Mouse (Mus musculus) ovary, adult 10 weeks (tissue): ENCODE results near the gene Fbxw9. TPM values are rescaled to one million over a fixed set of nuclear protein-coding genes. Genes with fewer than 3 reads are reported as not detected.

Experiments
- polyA plus RNA-seq: library from polyadenylated mRNA; stranded (reverse); fragments of 350-450 nt; fragmentation: Illumina TruSeq; extraction: RNeasy Lipid Tissue Mini Kit (QIAGEN cat#74804); gene quantifications from one replicate; pipeline ENCODE4 v1.2.3, GENCODE M21; 2014

The Fbxw9 gene
- 1.5 TPM for polyA plus RNA-seq

DNA sequence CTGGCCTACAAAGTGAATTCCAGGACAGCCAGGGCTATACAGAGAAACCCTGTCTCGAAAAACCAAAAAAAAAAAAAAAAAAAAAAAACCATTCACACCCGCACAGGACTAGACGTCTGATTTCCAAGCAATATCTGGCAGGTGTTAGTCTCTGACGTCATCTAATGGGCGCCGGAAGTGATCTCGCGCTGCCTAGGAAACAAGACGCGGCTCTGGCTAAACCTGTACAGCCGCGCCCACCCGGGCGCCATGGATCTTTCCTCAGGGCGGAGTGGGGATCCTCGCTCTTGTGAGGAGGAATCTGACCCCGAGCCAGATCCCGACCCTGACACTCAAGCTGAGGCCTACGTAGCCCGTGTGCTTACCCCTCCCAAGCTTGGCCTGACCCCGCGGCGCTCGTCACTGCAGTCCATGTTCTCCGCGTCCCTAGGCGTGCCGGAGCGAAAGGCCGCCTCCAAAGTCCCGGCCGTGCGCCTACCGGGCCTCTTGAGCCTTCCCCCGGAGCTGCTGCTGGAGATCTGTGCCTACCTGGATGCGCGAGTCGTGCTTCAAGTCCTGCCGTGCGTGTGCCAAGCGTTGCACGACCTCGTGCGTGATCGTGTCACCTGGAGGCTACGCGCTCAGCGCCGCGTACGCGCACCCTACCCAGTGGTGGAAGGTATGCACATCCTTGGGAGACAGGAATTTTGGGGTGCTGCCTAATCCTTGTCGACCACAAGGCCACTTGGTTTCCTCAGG, at the start of gene Fbxw9:
Gene Fbxw9 (plus strand): TSS at position 177 of the 738 bp plus-strand sequence.

DNA sequence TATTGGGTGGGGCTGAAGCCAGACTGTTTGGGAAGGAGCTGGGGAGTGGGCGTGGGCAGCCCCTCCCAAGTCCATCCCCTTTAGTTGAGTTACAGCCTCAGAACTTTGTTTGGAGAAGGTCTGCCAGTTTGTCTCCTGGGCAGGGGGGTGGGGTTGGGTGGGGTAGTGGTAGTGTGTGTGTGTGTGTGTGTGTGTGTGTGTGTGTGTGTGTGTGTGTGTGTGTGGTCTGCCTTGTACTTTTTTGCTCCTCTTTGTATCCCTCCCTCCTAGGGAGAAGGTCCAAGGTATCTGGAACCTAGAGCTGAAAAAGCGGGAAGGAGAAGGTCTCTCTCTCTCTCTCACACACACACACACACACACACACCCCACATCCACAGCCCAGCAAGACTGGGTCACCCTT, 45.4 kb upstream of the Fbxw9 start, which contains the start of gene Best2:
Gene Best2 (minus strand): TSS at position 101 of the 400 bp plus-strand sequence.

DNA sequence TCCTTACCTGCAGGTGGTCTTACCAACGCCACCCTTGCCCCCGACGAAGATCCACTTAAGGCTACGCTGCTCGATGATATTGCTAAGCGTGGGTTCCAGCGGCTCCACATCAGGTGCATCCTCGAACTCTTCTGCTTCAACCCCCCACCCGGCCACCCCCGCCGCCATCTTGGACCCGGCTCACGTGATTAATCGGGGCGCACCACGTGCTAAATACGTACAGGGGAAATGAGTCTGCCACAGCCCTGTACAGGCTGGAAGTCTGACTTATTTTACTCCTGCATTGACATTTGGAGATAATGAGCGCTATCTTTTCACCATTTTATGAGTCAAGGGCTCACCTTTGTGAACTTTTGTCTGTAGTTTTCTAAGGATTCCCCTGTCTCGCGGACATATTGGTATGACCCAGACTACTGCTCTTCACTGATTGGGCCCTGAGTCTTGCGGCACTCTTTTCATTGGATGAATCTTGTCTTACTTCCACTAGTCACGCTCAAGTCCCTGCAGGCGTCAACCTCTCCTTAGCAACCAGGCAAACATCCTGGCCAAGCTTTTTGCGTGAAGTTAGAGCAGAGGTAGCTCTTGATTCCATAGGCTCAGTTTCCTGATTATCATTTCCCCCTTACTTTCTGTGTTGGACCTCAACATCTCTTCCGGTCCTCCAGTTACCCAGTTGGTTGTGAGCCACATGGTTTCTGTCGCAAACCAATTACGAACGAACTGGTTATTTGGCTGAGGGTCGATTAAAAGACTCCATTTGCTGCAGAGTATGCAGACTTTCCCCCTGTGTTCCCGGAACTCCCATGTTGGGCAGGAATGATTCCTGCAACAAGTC, 34.5 kb upstream of the Fbxw9 start, which contains the start of gene Asna1:
Gene Asna1 (minus strand): TSS at position 184 of the 835 bp plus-strand sequence.

DNA sequence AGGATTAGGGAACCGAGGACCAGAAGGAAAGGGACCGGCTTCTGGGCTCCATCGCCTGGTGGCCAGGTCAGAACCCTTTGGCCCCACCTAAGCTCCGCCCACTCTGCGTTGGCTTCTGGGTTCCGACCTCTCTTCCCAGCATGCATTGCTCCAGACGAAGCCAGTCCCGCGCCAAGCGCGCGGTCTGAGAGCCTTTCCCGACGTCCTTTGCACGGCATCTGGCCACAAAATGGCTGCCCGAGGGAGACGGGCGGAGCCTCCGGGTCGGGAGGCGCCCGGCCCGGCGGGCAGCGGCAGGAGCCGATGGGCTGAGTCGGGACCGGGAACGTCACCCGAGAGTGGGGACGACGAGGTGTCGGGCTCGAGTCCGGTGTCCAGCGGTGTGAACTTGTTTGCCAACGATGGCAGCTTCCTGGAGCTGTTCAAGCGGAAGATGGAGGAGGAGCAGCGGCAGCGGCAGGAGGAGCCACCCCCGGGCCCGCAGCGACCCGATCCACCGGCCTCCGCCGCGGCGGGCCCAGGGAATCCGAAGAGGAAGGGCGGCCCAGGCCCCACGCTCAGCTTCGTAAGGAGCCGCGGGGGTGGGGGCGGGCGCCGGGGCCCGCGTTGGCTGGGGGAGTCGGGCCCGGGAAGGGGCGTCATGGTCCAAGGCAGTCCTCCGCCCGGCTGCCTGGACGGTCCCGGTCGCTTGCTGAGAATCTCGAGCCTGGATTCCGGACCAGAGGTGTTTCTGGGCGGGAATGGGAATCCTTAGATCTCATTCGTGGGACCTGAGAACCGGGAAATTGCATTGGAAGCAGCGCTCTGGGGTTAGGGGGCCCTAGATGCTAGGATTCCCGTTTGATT, 33.0 kb upstream of the Fbxw9 start, which contains the start of gene Trir:
Gene Trir (plus strand): TSS at position 154 of the 846 bp plus-strand sequence.

DNA sequence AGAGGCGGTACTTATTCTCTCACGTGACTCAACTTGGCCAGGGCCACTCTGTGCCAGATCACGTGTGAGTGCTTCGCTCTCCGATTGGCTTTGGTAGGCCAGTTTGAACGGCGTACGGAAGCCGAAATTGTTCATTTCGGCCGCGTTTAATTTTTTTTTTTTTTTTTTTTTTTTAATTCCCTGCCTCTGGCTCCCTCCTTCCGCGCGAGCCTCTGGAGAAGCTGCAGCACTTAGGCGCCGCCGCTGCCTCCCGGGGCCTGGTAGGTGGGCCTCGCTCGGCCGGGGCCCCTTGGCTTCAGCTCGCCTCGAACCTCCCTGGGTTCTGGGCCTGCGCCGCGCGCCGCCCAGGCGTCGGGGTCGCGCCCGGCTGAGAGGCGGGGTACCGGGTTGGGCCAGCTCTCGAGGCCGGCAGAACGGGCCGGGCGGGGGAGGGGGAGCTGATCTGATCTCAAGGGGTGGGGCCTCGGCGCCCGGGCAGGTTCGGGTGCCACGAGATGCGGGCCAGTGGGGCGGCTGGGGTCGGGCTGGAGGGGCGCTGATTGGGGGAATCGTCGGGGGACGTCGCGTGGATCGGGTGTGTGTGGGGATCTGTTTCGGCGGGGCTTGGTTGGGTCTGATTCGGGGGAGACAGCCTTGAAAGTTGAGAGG, 23.0 kb upstream of the Fbxw9 start, which contains the start of gene Tnpo2:
Gene Tnpo2 (plus strand): TSS at position 198 of the 648 bp plus-strand sequence.

DNA sequence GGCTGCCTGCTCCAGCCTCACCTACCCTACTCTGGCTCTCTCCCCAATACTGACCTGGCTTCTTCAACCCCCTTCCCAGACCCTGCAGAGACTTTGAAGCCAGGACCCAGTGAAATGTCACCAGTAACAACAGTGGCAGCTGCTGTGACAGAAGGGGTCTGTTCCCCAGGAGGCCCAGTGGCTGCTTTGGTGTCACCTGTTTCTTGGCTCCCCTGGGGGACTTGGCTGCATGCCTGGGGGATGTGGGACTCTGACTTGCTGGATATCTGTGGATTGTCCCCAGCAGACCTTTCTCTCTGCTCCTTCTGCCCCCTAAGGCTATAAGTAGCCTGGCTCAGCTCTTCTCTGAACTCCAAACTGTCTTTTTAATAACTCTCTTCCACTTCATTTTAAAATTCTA, 8.1 kb downstream of the Fbxw9 start, which contains the start of gene Gm5741:
Gene Gm5741 (minus strand): TSS at position 1 of the 400 bp plus-strand sequence.

DNA sequence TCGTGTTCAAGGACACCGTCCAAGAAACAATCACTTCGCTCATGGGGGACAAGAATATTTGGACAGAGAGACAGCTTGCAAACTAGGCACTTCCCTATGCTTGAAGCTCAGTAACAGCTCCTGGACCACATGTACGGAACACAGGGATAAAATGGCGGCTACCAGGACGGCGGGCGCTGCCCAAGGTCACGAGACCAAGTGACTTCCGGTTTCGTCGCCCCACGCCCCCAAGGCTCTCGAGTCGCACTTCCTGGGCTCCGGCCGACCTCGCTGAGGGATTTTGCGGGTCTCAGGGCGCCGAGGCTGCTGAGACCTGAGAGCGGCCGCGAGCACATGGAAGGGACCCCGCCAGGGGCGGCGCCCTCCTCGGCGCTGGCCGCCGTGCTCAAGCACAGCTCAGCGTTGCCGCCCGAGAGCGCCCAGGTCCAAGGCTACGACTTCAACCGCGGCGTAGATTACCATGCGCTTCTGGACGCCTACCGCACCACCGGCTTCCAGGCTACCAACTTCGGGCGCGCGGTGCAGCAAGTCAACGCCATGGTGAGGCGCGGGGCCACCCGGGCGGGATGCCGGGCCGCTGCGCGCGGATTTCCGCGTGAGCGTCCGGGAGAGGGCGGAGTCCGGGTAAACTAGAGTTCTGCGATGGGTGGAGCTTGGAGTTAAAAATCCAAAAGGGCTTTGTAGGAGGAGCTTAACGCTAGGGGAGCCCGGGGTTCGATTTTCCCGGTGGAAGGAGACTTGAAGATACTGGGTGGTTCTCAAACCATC, 11.8 kb downstream of the Fbxw9 start, which contains the start of gene Dhps:
Gene Dhps (plus strand): TSS at position 244 of the 768 bp plus-strand sequence.

DNA sequence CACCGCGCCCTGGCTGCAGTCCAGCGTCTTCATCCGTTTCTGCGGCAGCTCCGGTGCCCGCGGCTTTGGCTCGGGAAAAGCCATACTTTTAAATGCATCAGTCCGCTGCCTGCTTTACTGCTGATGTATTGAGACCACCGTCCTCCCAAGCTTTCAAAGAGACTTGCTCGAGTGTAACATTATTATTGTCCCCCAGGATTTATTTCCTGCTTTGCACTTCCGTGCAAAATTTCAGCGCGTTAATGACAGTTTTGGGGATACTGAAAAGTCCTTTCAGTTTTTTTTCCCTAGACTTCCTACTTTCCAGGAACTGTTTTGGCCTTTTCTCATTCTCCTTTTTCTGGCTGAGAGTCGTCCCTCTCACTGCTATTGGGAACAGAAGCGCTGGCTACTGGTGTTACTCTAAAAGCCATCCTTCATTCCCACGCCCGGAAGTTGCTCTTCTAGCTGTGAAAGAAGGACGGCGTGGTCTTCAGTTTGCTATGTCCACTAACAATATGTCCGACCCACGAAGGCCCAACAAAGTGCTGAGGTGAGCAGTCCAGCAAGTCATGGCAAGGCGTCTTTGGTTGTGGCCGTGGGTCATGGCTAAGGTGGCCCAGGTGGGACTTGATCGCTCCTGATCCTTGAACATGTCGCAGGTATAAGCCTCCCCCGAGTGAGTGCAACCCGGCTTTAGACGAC, 20.8 kb downstream of the Fbxw9 start, which contains the start of gene Wdr83os:
Gene Wdr83os (plus strand): TSS at position 209 of the 684 bp plus-strand sequence.

DNA sequence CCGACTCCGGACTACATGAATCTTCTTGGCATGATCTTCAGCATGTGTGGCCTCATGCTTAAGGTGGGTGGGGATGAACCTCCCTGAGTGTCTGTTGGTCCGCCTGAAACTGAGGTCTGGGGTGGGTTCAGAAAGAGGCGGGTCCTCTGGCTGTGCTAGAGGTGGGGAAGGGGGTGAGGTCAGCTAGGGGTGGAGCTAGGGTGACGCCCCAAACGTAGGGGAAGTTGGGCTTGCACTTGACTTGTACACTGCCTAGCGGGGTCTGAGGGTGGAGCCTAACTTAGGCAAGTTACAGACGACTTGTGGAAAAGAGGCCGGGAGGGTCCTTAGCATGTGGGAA, 21.3 kb downstream of the Fbxw9 start, which contains the start of gene Wdr83:
Gene Wdr83 (minus strand): TSS at position 91 of the 340 bp plus-strand sequence.

DNA sequence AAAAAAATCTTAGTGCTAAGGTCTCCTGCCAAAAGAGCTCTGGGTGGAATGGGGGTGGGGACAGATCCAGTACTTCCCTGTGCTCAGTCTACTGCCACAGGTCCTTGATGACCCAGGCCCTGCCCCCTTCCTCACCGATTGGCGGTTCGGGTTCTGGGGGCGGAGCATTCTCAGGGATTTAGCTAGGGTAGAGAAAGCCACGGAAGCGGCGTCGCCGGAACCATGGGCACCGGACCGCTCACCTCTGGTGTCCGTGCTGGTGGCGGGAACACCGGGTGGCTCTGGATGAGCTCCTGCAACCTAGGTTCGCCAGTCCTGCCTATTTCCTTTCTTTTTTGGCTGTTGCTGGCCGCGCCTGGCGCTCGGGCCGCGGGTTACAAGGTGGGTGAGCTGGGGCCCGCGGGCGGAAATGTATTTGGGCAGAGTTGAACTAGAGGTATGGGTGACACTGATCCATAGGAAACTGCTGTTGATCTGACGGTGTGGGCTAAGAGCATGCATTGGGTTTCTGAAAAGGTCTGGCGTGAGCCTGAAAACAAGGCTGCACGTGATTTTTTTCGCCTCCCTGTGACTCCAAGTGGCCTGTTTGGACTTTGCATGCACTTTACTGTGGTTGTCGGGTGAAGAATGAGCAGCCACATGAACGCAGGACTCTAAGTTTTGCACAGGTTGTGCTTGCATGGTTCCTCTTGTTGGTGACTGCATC, 23.4 kb downstream of the Fbxw9 start, which contains the start of gene Man2b1:
Gene Man2b1 (plus strand): TSS at position 163 of the 706 bp plus-strand sequence.

Other genes with a start within 250 kb of the Fbxw9 start
- gene Dand5, start 237.2 kb upstream of the Fbxw9 start, polyA plus RNA-seq = 2.4 TPM
- gene Gadd45gip1, start 228.5 kb upstream of the Fbxw9 start, polyA plus RNA-seq = 1.1 TPM
- gene Rad23a, start 219.4 kb upstream of the Fbxw9 start, polyA plus RNA-seq = 3.2 TPM
- 1,005 TPM for gene Calr, start 213.1 kb upstream of the Fbxw9 start, polyA plus RNA-seq
- gene Farsa, start 203.1 kb upstream of the Fbxw9 start, polyA plus RNA-seq = 4.1 TPM
- gene Syce2, start 187.9 kb upstream of the Fbxw9 start, polyA plus RNA-seq = 32.4 TPM
- gene Gcdh, start 166.1 kb upstream of the Fbxw9 start, polyA plus RNA-seq = 32.8 TPM
- gene Klf1, start 158.1 kb upstream of the Fbxw9 start, polyA plus RNA-seq = not detected
- 2.5 TPM for gene Dnase2a, start 151.5 kb upstream of the Fbxw9 start, polyA plus RNA-seq
- not detected for gene Mast1, start 122.7 kb upstream of the Fbxw9 start, polyA plus RNA-seq
- gene Rtbdn, start 113.1 kb upstream of the Fbxw9 start, polyA plus RNA-seq = not detected
- gene Gm49661, start 90.6 kb upstream of the Fbxw9 start, polyA plus RNA-seq = not detected
- gene Prdx2, start 90.5 kb upstream of the Fbxw9 start, polyA plus RNA-seq = 36.9 TPM
- gene Rnaseh2a, start 90.3 kb upstream of the Fbxw9 start, polyA plus RNA-seq = 2.6 TPM
- 0.34 TPM for gene Junb, start 81.3 kb upstream of the Fbxw9 start, polyA plus RNA-seq
- gene Hook2, start 69.5 kb upstream of the Fbxw9 start, polyA plus RNA-seq = 2.3 TPM
- not detected for gene Best2, start 45.5 kb upstream of the Fbxw9 start, polyA plus RNA-seq
- 6.7 TPM for gene Asna1, start 34.8 kb upstream of the Fbxw9 start, polyA plus RNA-seq
- gene Trir, start 33.2 kb upstream of the Fbxw9 start, polyA plus RNA-seq = 5.3 TPM
- gene Tnpo2, start 23.1 kb upstream of the Fbxw9 start, polyA plus RNA-seq = 14.1 TPM
- gene Gm5741, start 7.9 kb downstream of the Fbxw9 start, polyA plus RNA-seq = not detected
- 19.0 TPM for gene Dhps, start 11.7 kb downstream of the Fbxw9 start, polyA plus RNA-seq
- gene Wdr83os, start 20.7 kb downstream of the Fbxw9 start, polyA plus RNA-seq = 2.8 TPM
- 1.00 TPM for gene Wdr83, start 21.3 kb downstream of the Fbxw9 start, polyA plus RNA-seq
- 6.1 TPM for gene Man2b1, start 23.2 kb downstream of the Fbxw9 start, polyA plus RNA-seq
- gene Zfp791, start 63.0 kb downstream of the Fbxw9 start, polyA plus RNA-seq = 11.3 TPM
- gene Cks1brt, start 91.9 kb downstream of the Fbxw9 start, polyA plus RNA-seq = not detected
- gene Olfr371, start 165.9 kb downstream of the Fbxw9 start, polyA plus RNA-seq = not detected
- gene Orc6, start 239.6 kb downstream of the Fbxw9 start, polyA plus RNA-seq = 80.2 TPM
- gene Vps35, start 239.7 kb downstream of the Fbxw9 start, polyA plus RNA-seq = 426 TPM